Mouse (Mus musculus): ENCODE measurements around the gene Mta2.
"Not testable (repeated sequence)": the region's sequence is repeated elsewhere in the genome, so short reads cannot be mapped to it uniquely, and the experiment has no call there.

- TF ChIP-seq POLR2A, CTCF (IDR thresholded peaks at IDR 0.05; ENCODE audit: extremely low read depth, insufficient read depth, low read length): not testable (repeated sequence)
Measured at GRCm38 (mm10) chr19:8897211-8897864, 44.3 kb upstream of the Mta2 start.

All from cortical plate, adult 2 months (tissue).